Mouse (Mus musculus): ENCODE measurements around the gene Plekhf1. TPM values are rescaled to one million over a fixed set of nuclear protein-coding genes. Genes with fewer than 3 reads are reported as not detected.

The Plekhf1 gene
- total RNA-seq, 2 experiments from 2014 or later, result 2.6 to 4.2 TPM

DNA sequence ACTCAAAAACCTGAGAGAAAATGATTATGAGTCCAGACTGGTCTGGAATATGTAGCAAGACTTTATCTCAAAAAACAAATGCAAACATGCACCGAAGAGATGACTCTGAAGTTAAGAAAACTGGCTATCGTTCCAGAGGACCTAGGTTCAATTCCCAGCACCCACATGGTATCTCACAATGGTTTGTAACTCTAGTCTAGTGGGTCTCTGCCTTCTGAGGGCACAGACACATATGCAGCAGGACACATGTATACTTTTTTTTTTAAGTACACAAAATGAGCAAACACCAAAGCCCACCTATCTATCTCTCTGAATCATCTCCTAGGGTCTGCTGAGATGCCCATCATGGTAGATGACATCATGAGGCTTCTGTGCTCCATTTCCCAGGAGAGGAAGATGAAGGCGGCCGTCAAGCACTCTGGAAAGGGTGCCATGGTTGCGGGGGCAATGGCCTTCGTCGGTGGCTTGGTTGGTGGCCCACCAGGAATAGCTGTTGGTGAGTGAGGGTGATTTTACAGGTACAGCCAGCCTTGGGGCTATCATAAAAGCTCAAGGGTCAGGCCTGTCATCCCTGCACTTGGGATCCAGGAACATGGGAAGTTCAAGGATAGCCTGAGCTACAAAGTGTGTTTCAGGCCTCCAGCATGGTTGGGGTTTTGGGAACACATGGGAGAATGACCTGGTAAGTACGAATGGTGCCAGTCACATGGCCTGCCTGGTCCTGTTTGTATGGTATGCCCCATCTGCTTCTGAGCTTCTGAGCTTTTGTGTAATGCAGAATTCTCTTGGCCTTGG, 39.3 kb downstream of the Plekhf1 start:
- DNase-seq, result no peak

DNA sequence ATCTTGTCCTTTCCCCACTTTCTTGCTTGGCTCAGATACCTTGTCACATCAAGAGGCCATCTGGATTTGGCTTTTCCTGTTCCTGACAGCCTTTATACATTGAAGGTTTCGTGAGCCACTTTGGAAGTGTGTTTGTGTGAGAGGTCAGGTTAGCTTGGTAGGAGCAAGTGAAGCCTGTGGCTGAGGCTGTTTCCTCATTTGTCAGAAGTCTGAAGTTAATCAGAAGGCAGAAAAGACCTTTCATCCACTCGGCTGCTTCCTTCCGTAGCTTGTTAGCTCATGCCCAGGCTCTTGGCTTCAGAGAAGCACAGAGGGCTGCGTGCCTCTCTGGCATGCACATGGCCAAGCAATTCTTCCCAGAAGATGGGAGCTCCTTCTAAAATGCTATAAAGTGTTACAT, 40.0 kb downstream of the Plekhf1 start:
- DNase-seq, result peak in 1 of 2 experiments; percentile 42

DNA sequence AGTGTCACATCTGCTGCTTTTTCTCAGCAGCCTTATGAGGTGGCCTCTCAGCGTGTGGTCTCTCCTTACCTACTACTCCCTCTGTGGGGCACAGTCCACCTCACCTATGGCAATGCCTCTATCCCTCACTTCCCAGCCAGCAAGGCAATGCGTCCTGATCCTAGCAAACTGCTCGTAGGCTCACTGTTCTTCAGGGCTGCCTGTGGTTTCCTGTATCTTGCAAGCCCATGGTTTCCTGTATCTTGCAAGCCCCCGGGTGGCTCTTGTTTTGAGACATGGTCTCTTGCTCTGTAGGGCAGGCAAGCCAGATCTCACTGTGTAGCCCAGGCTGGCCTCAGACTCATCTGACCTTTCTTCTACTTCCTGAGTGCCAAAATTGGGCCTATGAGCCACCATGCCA, 41.0 kb downstream of the Plekhf1 start:
- no peak for DNase-seq

DNA sequence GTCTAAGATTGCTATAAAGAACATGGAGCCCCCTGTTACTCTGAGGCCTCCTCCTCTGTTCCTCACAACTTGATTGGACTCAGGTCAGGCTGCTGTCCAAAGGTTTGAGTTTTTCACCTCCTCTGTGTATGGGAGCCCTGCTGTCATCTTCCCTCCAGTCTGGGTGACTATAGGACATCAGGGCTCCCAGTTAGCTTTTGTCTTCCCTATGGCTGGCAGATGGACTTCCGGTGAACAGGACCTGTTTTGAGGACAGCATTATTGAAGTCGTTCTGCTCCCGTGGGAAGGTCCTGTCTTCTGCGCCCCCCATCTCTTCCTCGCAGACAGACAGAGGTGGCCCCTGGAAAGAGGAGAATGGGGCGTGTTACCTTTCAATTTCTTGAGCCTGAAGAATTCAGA, 43.0 kb downstream of the Plekhf1 start:
- no peak for DNase-seq

DNA sequence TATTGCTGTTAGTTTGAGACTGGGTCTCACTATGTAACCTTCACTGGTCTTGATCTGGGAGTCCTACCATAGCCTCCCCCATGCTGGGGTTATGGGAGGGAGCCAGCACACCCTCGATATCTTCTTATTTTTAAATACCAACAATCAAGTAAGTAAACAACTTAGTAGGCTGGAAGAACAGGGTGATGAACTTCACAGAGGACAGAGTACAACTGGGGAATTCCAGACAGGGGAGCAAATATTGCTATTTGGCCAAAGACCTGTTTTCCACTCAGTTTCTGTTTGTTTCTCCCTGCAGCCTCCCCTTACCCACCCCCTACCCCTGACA, 43.4 kb downstream of the Plekhf1 start:
- no peak for DNase-seq

DNA sequence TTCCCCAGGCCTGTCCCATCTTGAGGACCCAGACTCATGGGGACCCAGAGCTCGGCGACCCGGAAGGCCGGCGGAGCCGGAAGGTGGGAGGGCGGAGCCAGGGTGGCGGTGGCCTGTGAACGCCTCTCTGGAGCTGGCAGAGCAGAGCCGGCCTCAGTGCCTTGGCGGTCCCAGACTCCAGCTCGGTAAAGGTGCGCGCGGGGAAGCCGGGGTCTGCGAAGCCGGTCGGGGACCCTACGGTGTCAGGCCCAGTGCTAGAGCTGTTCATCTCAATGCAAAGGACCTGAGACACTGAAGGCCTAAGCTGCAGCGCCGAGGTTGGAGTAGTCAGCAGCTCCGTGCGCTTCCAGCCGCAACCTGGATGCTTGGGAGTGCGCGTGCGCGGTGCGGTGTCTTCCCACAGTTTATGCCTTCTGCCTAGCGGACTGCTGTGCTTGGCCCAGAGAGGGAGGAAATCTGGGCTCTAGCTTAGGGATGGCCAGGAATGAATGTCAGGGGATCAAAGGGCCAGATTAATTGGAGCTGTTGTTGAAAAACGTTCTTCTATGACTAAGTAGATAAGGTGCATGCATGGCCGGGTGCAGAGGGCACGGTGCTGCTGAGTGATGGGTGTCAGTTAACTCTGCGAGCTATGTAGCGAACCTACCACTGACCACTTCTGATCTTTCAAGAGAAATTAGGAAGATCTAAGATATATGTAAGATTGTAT, 44.0 kb downstream of the Plekhf1 start:
- DNase-seq, result peak; percentile 92 to 94

DNA sequence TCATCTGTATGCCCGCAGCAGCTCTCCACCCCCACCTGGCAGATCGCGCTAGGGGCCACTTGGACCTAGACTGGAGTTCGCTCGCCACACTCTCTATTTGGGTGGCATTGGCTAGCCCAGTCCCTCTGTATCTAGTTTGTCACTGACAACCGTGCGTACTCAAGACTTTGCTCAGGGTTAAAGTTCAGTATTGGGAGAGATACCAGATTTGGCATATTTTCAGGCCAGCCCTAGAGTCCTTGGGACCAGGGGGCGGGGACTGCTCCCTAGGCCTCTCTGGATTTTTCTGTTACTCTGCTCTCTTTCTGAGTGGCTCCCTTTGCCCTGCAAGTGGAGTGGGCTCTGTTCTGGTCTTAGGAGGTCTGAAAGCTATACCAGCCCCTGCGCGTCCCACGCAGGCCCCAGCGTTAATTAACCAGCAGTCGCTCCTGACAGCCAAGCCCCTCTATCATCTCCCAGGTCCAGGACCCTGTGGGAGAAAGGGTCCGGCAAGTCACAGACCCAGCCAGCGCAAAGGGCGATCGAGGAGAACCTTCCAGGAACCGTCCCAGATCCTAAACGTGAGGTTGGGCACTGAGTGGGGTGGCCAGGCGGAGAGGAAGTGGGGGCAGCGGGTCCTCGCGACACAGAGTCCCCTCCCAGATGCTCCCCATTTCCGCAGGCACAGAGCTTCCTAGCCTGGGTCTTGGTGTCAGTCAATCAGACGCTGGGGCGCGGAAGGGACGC, 44.7 kb downstream of the Plekhf1 start, which contains the start of gene 1600014C10Rik:
Gene 1600014C10Rik, plus strand, starts transcription at position 256 of the 726 bp plus-strand sequence.
- DNase-seq, result peak; percentile 66 to 72

DNA sequence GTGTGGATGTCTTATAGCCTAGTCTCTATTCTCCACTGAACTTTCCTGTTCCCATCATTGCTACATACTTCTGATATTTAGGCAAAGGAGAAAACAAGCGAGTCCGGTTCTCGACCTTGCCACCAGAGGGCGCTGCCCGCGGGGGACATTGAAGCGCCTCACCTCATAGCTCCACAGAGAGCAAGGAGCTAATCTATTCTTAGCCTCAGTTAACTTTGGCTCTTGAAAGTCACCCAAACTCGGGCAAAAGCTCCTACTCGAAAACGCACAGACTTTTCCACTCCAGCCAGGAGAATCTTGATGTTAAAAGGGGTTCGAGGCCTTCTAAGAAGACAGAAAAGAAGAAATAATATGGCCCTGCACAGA, 45.2 kb downstream of the Plekhf1 start:
- DNase-seq, result peak; percentile 90 to 93

DNA sequence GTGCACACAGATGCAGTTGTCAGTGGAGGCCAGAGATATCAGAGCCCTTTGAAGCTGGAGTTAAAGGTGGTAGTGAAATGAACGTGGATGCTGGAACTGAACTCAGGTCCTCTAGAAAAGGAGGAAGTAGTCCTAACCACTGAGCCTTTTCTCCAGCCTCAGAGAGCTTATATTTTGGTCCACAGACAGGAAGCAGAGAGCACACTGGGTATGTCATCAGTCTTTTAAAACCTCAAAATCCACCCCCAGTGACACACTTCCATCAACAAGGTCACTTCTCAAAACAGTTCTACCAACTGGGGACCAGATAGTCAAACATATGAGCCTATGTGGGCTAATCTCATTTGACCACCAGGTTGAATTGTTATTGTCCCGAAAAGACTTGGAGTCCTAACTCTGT, 46.5 kb downstream of the Plekhf1 start:
- no peak for DNase-seq

DNA sequence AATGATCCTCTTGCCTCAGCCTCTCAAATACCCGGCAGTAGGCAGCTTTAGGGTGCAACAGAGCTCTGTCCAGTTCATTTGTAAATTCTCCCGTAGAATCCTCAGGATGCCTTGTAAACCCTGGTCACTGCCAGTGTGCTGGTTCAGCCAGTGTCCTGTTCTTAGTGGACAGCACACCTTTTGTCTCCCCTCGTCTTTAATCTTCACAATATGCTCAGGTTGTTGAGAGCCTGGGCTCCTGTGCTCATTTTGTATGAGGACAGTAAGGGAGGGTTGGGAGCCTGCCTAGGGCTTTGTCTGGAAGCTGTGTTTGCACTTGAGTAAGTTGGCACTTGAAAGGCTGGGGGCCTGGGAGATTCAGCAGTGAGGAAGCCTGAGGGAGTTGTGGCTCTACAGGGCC, 47.9 kb downstream of the Plekhf1 start:
- no peak for DNase-seq

DNA sequence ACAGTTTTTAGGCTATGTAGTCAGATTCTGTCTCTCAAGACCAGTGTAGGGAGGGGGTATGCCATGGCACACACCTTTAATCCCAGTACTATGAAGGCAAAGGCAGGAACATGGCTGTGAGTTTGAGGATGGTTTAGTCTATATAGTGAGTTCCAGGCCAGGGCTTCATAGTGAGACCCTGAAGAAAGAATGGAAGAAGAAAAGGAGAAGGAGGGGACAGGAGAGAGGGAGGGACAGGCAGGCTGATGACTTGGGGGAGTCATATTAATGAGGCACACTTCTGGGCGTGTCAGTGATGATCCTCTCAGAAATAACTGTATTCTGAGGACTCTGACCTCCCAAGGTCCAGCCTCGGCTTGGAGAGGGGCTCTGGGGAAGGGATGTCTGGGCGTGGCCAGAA, 51.8 kb downstream of the Plekhf1 start:
- no peak for DNase-seq

DNA sequence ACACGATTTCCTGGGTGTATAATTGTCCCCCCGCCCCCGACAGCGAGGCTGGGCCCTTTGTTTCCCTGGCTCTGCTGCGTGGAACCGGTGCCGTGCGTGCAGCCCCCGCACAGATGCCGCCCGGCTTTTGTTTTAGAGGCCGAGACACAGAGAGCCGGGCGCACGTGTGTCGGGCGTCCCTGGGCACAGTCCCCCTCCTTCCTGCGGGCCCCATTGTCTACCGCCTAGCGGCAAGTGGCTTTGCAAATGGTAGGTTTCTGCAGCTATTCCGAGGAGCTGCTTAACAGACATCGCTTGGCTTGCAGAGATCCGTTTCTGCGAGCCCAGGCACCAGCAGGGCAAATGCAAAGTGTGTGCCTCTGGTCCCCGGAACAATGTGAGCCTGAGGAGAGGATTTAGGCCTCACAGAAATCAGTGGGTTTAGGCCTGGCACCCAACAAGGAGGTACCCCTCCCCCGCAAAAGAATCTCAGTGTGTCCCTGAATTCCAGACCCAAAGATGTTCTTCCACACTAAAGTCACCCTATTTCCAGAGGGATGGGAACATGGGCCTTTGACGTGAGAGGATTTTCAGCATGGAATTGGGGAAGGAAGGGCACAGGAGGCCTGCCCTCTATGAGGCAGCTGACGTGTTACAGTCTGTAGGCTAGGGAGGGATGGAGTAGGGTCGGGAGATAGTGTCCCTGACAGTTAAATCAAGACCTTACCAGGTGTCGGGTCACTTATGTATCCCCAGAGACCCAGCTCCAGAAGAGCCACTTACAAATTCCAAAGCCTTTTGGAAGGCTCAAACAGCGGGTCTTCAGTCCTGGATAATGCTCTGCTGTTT, 53.3 kb downstream of the Plekhf1 start:
- peak in 1 of 2 experiments; percentile 29 for DNase-seq

DNA sequence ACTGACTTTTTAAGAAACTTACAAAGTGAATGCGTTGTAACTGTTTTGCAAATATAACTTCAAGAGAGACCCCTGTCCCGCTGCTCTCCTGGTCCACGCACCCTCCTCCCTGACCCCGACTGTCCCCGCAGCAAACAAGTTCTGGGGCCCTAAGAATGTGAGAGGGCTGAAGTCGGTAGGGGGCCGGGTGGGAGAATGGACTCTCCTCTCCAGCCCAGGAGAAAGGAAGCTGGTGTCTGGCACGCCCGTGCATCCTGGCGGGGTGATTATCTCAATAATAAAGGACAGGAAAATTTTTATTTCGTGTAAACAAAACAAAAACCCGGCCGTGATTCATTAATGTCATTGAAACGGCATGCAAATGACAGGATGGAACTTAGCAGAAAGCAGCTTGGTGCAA, 53.9 kb downstream of the Plekhf1 start:
- DNase-seq, result no peak

DNA sequence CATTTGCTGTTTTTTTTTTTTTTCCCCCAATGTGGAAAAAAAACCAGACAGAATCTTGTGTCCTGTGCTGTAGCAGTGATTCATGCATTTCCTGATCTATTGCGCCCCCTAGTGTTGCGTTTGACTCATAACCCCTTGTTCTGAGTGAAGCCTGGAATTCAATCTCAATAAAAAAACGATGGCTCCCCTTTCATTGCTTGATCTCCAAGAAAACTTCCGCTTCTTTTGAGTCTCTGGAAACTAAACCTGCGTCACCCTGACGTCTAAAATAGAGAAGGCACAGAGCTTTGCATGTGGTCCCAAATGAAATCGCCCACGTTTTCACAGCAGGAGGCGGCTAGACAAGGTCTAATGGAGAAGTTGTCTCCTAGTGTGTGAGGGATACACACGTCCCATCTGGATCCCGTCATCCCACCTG, 60.1 kb downstream of the Plekhf1 start:
- DNase-seq, result peak; percentile 44 to 59

Other genes starting within 250 kb of the Plekhf1 start
- 10 to 100 TPM; 42.2 to 66.2 TPM for gene Uri1, start 204.5 kb downstream of the Plekhf1 start, total RNA-seq (2021)
- gene Ccne1, start 120.5 kb downstream of the Plekhf1 start, total RNA-seq (2021), result 1 to 10 TPM; 4.5 to 8.5 TPM
- gene 1600014C10Rik, start 44.8 kb downstream of the Plekhf1 start, total RNA-seq (2021), result 10 to 100 TPM; 34.2 to 43.7 TPM
- 10 to 100 TPM; 29.3 to 53.6 TPM for gene Pop4, start 43.4 kb upstream of the Plekhf1 start, total RNA-seq (2021)

All from adrenal gland, postnatal 36 days (tissue).